Mouse (Mus musculus) midbrain, embryonic 10.5 days (tissue): ENCODE measurements around the gene Gm13696. TPM values are rescaled to one million over a fixed set of nuclear protein-coding genes. Genes with fewer than 3 reads are reported as not detected.
"Not testable (repeated sequence)": the region's sequence is repeated elsewhere in the genome, so short reads cannot be mapped to it uniquely, and the experiment has no call there.

Experiments used
- DNase-seq: peaks from one replicate; pipeline ENCODE4 v3.0.0-alpha.2; 2017; ENCODE audit warnings: low spot score
- H3K27ac ChIP-seq: fragments of 300-500 bp; sonication (generic); replicated peaks from 2 replicates; pipeline ENCODE4 v1.5.1; 2016; ENCODE audit warnings: mild to moderate bottlenecking
- H3K27me3 ChIP-seq: fragments of 300-500 bp; sonication (generic); 2 replicates; pipeline ENCODE4 v1.6.1; 2016; ENCODE audit warnings: low read depth, mild to moderate bottlenecking; ENCODE audit not compliant: poor library complexity, severe bottlenecking
- H3K36me3 ChIP-seq: fragments of 300-500 bp; sonication (generic); 2 replicates; pipeline ENCODE4 v1.6.1; 2016; ENCODE audit warnings: mild to moderate bottlenecking, moderate library complexity
- H3K4me1 ChIP-seq: fragments of 300-500 bp; sonication (generic); 2 replicates; pipeline ENCODE4 v1.6.1; 2016
- H3K4me3 ChIP-seq: fragments of 300-500 bp; sonication (generic); 2 replicates; pipeline ENCODE4 v1.5.1; 2016; ENCODE audit warnings: mild to moderate bottlenecking, moderate library complexity
- H3K9me3 ChIP-seq: fragments of 300-500 bp; sonication (generic); replicated peaks from 2 replicates; pipeline ENCODE4 v1.6.1; 2016; ENCODE audit warnings: mild to moderate bottlenecking
- WGBS: fragments of 180-500 bp; shearing (Covaris S2); methylation state at CpG from one replicate; pipeline ENCODE4 v1.1.7; 2016; 5-methylcytosine and 5-hydroxymethylcytosine counted together
- polyA plus RNA-seq: library from polyadenylated mRNA; unstranded; fragments of >200 nt; fragmentation: Nextera tagmentation; extraction: Ambion mirVana; gene quantifications from 2 replicates; pipeline ENCODE4 v1.2.1, GENCODE M21; 2016

The Gm13696 gene
- polyA plus RNA-seq, 1 experiment from 2014 or later: not detected

GRCm38 (mm10) chr2:84008913-84009312 lies 36.0 kb downstream of the Gm13696 start:
- Histone ChIP-seq H3K36me3 (no peaks in the 10 kb centered on the region), H3K27ac (no peak overlapping the region), H3K4me3 (no peak overlapping the region), H3K9me3 (no peaks in the 10 kb centered on the region), H3K4me1 (no peaks in the 10 kb centered on the region), H3K27me3 (no peaks in the 10 kb centered on the region)
- 77% methylated on average over 1 of the region's 1 CpGs for WGBS
- DNase-seq: no peak

GRCm38 (mm10) chr2:84009818-84010217 lies 36.9 kb downstream of the Gm13696 start:
- no peaks in the 10 kb centered on the region for H3K27me3 ChIP-seq
- H3K9me3 ChIP-seq: no peaks in the 10 kb centered on the region
- no peaks in the 10 kb centered on the region for H3K4me1 ChIP-seq
- no peak overlapping the region for H3K27ac ChIP-seq
- H3K36me3 ChIP-seq: no peaks in the 10 kb centered on the region
- H3K4me3 ChIP-seq: no peak overlapping the region
- WGBS: 73% methylated on average over 3 of the region's 3 CpGs
- DNase-seq: no peak

- no peak for DNase-seq
- Histone ChIP-seq H3K36me3 (no peaks in the 10 kb centered on the region), H3K9me3 (no peaks in the 10 kb centered on the region), H3K27me3 (no peaks in the 10 kb centered on the region), H3K4me3 (no peak overlapping the region), H3K4me1 (no peaks in the 10 kb centered on the region), H3K27ac (no peak overlapping the region)
- 78% methylated on average over 6 of the region's 6 CpGs for WGBS
Observed at GRCm38 (mm10) chr2:84014572-84014971, 41.6 kb downstream of the Gm13696 start.

GRCm38 (mm10) chr2:84016291-84016690 lies 43.4 kb downstream of the Gm13696 start:
- H3K27me3 ChIP-seq, H3K4me3 ChIP-seq, H3K4me1 ChIP-seq, H3K36me3 ChIP-seq, H3K27ac ChIP-seq, H3K9me3 ChIP-seq, DNase-seq: not testable (repeated sequence)
- 77% methylated on average over 5 of the region's 5 CpGs for WGBS

GRCm38 (mm10) chr2:84018330-84018729 lies 45.4 kb downstream of the Gm13696 start:
- H3K36me3 ChIP-seq: no peaks in the 10 kb centered on the region
- H3K27ac ChIP-seq: no peak overlapping the region
- no peaks in the 10 kb centered on the region for H3K4me1 ChIP-seq
- WGBS: 85% methylated on average over 3 of the region's 3 CpGs
- no peaks in the 10 kb centered on the region for H3K27me3 ChIP-seq
- no peak overlapping the region for H3K4me3 ChIP-seq
- DNase-seq: no peak
- no peaks in the 10 kb centered on the region for H3K9me3 ChIP-seq

GRCm38 (mm10) chr2:84019519-84020305 lies 46.8 kb downstream of the Gm13696 start:
- no peaks in the 10 kb centered on the region for H3K4me1 ChIP-seq
- H3K9me3 ChIP-seq: no peaks in the 10 kb centered on the region
- H3K27me3 ChIP-seq: no peaks in the 10 kb centered on the region
- DNase-seq: no peak
- H3K27ac ChIP-seq: no peak overlapping the region
- H3K36me3 ChIP-seq: no peaks in the 10 kb centered on the region
- no peak overlapping the region for H3K4me3 ChIP-seq
- WGBS: 80% methylated on average over 8 of the region's 8 CpGs

GRCm38 (mm10) chr2:84021930-84022329 lies 49.0 kb downstream of the Gm13696 start:
- Histone ChIP-seq H3K27ac (no peak overlapping the region), H3K27me3 (no peaks in the 10 kb centered on the region), H3K4me3 (no peak overlapping the region), H3K4me1 (no peaks in the 10 kb centered on the region), H3K9me3 (no peaks in the 10 kb centered on the region), H3K36me3 (no peaks in the 10 kb centered on the region)
- WGBS: 87% methylated on average over 2 of the region's 2 CpGs
- no peak for DNase-seq

GRCm38 (mm10) chr2:84022905-84023304 lies 50.0 kb downstream of the Gm13696 start:
- H3K4me1 ChIP-seq: no peaks in the 10 kb centered on the region
- no peak for DNase-seq
- H3K27ac ChIP-seq: no peak overlapping the region
- H3K36me3 ChIP-seq: no peaks in the 10 kb centered on the region
- 92% methylated on average over 2 of the region's 2 CpGs for WGBS
- no peaks in the 10 kb centered on the region for H3K9me3 ChIP-seq
- no peak overlapping the region for H3K4me3 ChIP-seq
- H3K27me3 ChIP-seq: no peaks in the 10 kb centered on the region

GRCm38 (mm10) chr2:84023319-84023718 lies 50.4 kb downstream of the Gm13696 start:
- DNase-seq: no peak
- 93% methylated on average over 2 of the region's 2 CpGs for WGBS
- Histone ChIP-seq H3K4me1 (no peaks in the 10 kb centered on the region), H3K4me3 (no peak overlapping the region), H3K27ac (no peak overlapping the region), H3K27me3 (no peaks in the 10 kb centered on the region), H3K9me3 (no peaks in the 10 kb centered on the region), H3K36me3 (no peaks in the 10 kb centered on the region)

Other genes starting within 250 kb of the Gm13696 start
- gene Itgav, start 248.7 kb upstream of the Gm13696 start, polyA plus RNA-seq: 28.8 and 29.2 TPM in 2 replicates
- 24.3 and 32.6 TPM in 2 replicates for gene Fam171b, start 160.5 kb upstream of the Gm13696 start, polyA plus RNA-seq
- not detected in 2 replicates for gene Zswim2, start 31.9 kb upstream of the Gm13696 start, polyA plus RNA-seq
- gene Gm13698, start 17.4 kb upstream of the Gm13696 start, polyA plus RNA-seq: not detected in 2 replicates
- gene Gm13693, start 11.6 kb upstream of the Gm13696 start, polyA plus RNA-seq: not detected in 2 replicates
- gene Gm13695, start 5.8 kb upstream of the Gm13696 start, polyA plus RNA-seq: not detected in 2 replicates
- gene Gm13694, start 5.8 kb downstream of the Gm13696 start, polyA plus RNA-seq: not detected in 2 replicates
- not detected in 2 replicates for gene Gm13697, start 11.6 kb downstream of the Gm13696 start, polyA plus RNA-seq
- not detected in 2 replicates for gene Gm13691, start 17.4 kb downstream of the Gm13696 start, polyA plus RNA-seq